Mouse (Mus musculus): Measurements from ENCODE around the gene Rtn4rl1. TPM values are rescaled to one million over a fixed set of nuclear protein-coding genes. Genes with fewer than 3 reads are reported as not detected.

Gene Rtn4rl1
- polyA plus RNA-seq, 1 experiment from 2014 or later, result 2.2 TPM

GRCm38 (mm10) chr11:75297631-75298030 is 104.0 kb downstream of the Rtn4rl1 start:
- Histone ChIP-seq H3K27me3 (replicated peaks) (no peaks in the 10 kb centered on the region), H3K9ac (no peak overlapping the region), H3K9me3 (no peaks in the 10 kb centered on the region), H3K4me3 (replicated peaks) (no peak overlapping the region), H3K36me3 (peaks cover 6% of the 10 kb centered on the region; the same call in 1 of the 2 replicates), H3K27ac (no peak overlapping the region), H3K4me2 (no peak overlapping the region), H3K4me1 (0 out of 2 replicates have a peak, but pooled peaks cover 3% of the 10 kb centered on the region)
- 67% methylated on average over 9 of the region's 9 CpGs for WGBS
- no peak for ATAC-seq (ENCODE audit: insufficient read depth, low FRiP score, low read depth)

- peaks cover 6% of the 10 kb centered on the region; the same call in 1 of the 2 replicates for H3K36me3 ChIP-seq
- H3K9ac ChIP-seq, result no peak overlapping the region
- H3K4me2 ChIP-seq, result no peak overlapping the region
- H3K9me3 ChIP-seq, result no peaks in the 10 kb centered on the region
- no peak overlapping the region for H3K27ac ChIP-seq
- no peak overlapping the region for H3K4me3 ChIP-seq (replicated peaks)
- ATAC-seq (ENCODE audit: insufficient read depth, low FRiP score, low read depth), result no peak
- WGBS, result 55% methylated on average over 11 of the region's 11 CpGs
- H3K27me3 ChIP-seq (replicated peaks), result no peaks in the 10 kb centered on the region
- 0 out of 2 replicates have a peak, but pooled peaks cover 3% of the 10 kb centered on the region for H3K4me1 ChIP-seq
These were observed 104.9 kb downstream of the Rtn4rl1 start for GRCm38 (mm10) chr11:75298491-75298890.

DNA sequence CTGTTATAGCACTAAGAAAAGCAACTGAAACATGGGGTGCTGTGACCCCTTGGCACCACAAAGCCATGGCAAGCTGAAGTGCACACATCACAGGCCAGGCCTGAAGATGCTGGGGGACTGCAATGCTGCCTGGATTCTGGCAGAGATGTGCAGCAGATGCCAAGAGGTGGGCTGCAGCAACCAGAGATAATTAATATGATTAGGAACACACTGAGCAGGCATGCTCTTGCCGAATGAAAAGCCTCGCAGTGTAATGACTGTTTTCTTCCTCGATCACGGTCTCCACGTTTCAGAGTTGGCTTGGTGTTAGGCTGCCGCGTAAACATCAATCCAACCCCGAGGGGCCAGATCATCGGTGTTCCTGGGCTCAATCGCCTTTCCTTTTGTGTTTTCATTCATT is 106.2 kb downstream of the Rtn4rl1 start:
- Histone ChIP-seq H3K9me3 (no peaks in the 10 kb centered on the region), H3K27me3 (replicated peaks) (no peaks in the 10 kb centered on the region), H3K36me3 (peaks cover 6% of the 10 kb centered on the region; the same call in 1 of the 2 replicates), H3K4me2 (no peak overlapping the region), H3K4me1 (no peaks in the 10 kb centered on the region), H3K4me3 (replicated peaks) (no peak overlapping the region), H3K9ac (no peak overlapping the region), H3K27ac (no peak overlapping the region)
- WGBS, result 81% methylated on average over 10 of the region's 10 CpGs
- ATAC-seq (ENCODE audit: insufficient read depth, low FRiP score, low read depth), result no peak

DNA sequence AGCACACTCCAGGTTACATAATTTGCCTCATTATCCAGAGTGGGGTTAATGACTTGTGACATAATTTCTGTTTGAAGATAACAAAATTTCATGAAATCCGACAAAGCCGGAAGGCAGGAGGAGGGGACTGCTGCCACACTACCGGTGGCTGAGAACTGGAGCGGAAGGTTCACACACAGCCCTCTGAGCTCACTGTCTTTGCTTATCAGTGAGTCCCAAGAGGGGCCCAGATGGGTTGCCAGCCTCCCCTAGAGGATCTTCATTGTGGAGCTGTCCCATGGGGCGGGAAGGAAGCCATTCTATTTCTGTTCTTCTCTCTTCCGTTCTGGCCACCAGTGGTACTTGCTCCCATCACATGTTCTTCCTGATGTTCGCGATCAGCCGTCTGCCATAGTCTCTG is 107.4 kb downstream of the Rtn4rl1 start:
- peaks cover 14% of the 10 kb centered on the region; the same call in 1 of the 2 replicates for H3K36me3 ChIP-seq
- no peaks in the 10 kb centered on the region for H3K4me1 ChIP-seq
- no peak overlapping the region for H3K9ac ChIP-seq
- no peak overlapping the region for H3K4me2 ChIP-seq
- H3K27ac ChIP-seq, result no peak overlapping the region
- 79% methylated on average over 9 of the region's 9 CpGs for WGBS
- ATAC-seq (ENCODE audit: insufficient read depth, low FRiP score, low read depth), result no peak
- no peaks in the 10 kb centered on the region for H3K9me3 ChIP-seq
- H3K27me3 ChIP-seq (replicated peaks), result no peaks in the 10 kb centered on the region
- H3K4me3 ChIP-seq (replicated peaks), result no peak overlapping the region

GRCm38 (mm10) chr11:75304797-75305196 is 111.2 kb downstream of the Rtn4rl1 start:
- Histone ChIP-seq H3K27me3 (replicated peaks) (no peaks in the 10 kb centered on the region), H3K36me3 (peaks cover 25% of the 10 kb centered on the region), H3K9me3 (no peaks in the 10 kb centered on the region), H3K4me2 (no peak overlapping the region), H3K27ac (no peak overlapping the region), H3K9ac (no peak overlapping the region), H3K4me3 (replicated peaks) (no peak overlapping the region), H3K4me1 (no peaks in the 10 kb centered on the region)
- ATAC-seq (ENCODE audit: insufficient read depth, low FRiP score, low read depth), result no peak
- whole genome bisulfite sequencing, result 81% methylated on average over 9 of the region's 9 CpGs

DNA sequence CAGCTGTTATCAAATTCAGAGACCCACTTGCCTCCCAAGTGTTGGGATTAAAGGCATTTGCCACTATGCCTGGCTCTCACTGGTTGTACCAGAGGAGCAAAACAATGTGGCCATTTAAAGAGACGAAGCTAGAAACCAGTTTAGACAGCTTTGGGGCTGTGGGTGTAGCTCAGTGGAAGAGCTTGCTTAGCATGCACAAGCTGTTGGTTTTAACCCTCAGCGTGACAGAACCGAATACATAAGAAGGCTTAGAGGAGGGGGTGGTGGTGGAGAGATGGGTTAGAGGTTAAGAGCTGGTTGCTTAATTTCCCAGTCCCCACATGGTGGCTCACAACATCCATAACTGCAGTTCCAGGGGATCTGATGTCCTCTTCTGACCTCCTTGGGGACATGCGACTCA is 115.1 kb downstream of the Rtn4rl1 start:
- ATAC-seq (ENCODE audit: insufficient read depth, low FRiP score, low read depth), result no peak
- H3K27ac ChIP-seq, result no peak overlapping the region
- no peak overlapping the region for H3K4me3 ChIP-seq (replicated peaks)
- no peak overlapping the region for H3K4me2 ChIP-seq
- H3K9me3 ChIP-seq, result no peaks in the 10 kb centered on the region
- peaks cover 39% of the 10 kb centered on the region for H3K36me3 ChIP-seq
- no peak overlapping the region for H3K9ac ChIP-seq
- WGBS, result 83% methylated on average over 4 of the region's 4 CpGs
- H3K4me1 ChIP-seq, result no peaks in the 10 kb centered on the region
- no peaks in the 10 kb centered on the region for H3K27me3 ChIP-seq (replicated peaks)

DNA sequence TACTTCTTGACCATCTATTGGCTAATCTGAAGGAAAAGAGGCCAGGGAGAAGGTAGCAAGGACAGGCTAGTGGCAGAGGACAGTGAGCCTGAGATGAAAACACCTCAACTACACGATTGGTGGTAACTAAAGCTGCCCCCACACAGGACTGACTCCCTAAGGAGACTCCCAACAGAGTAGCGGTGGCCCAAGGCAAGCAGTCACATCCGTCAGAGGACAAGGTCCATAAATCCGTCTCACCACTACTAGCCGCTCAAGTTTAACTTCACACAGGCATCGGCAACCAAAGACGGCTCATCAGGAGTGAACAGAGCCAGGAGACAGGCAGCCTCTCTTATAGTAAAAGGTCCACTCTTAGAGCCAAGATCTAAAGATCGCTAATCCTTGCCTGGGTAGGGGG is 117.2 kb downstream of the Rtn4rl1 start:
- 88% methylated on average over 8 of the region's 8 CpGs for WGBS
- Histone ChIP-seq H3K4me3 (replicated peaks) (no peak overlapping the region), H3K9me3 (no peaks in the 10 kb centered on the region), H3K27ac (no peak overlapping the region), H3K4me2 (no peak overlapping the region), H3K9ac (no peak overlapping the region), H3K4me1 (no peaks in the 10 kb centered on the region), H3K27me3 (replicated peaks) (no peaks in the 10 kb centered on the region), H3K36me3 (peaks cover 42% of the 10 kb centered on the region)
- no peak for ATAC-seq (ENCODE audit: insufficient read depth, low FRiP score, low read depth)

DNA sequence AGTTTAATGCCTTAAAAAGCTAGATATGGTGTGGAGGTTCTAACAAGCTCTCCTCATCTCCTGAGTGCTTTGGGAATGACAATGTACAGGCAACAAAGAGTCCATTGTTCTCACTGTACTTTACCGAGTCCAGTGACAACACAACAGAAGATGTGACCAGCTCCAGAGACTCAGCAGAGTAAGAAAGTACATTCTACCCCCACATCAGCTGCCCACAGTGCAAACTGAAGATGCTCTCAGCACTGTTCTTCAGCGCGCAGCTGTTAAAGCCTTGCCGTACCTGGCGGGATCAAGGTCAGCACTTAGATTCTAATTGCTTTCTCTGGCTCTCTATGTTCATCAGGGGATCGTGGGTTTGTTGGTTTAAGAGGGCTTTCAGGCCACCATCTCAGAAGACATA is 118.2 kb downstream of the Rtn4rl1 start:
- H3K9ac ChIP-seq, result no peak overlapping the region
- H3K9me3 ChIP-seq, result no peaks in the 10 kb centered on the region
- H3K4me3 ChIP-seq (replicated peaks), result no peak overlapping the region
- H3K27ac ChIP-seq, result no peak overlapping the region
- H3K36me3 ChIP-seq, result peaks cover 41% of the 10 kb centered on the region
- ATAC-seq (ENCODE audit: insufficient read depth, low FRiP score, low read depth), result no peak
- no peaks in the 10 kb centered on the region for H3K4me1 ChIP-seq
- 91% methylated on average over 6 of the region's 6 CpGs for WGBS
- H3K27me3 ChIP-seq (replicated peaks), result no peaks in the 10 kb centered on the region
- no peak overlapping the region for H3K4me2 ChIP-seq

DNA sequence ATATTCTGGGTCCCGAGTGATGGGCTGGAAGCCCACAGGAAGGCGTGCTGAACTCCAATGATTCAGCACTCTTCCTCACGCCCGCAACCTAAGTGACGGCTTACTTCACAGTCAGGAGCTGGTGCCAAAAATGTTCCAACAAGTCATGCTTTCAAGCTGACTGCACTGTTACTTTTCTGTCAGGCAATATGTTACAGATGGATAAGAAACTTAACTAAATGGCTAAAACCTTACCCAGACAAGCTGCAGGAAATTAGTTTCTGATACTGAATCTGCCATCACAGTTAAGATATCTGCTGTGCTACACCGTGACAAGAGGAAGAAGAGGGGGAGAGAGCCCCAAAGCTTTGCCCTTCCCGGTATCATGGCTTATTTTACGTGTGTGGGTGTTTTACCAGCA is 120.3 kb downstream of the Rtn4rl1 start:
- Histone ChIP-seq H3K4me3 (replicated peaks) (no peak overlapping the region), H3K9ac (no peak overlapping the region), H3K27ac (no peak overlapping the region), H3K27me3 (replicated peaks) (no peaks in the 10 kb centered on the region), H3K4me2 (no peak overlapping the region), H3K4me1 (no peaks in the 10 kb centered on the region), H3K9me3 (no peaks in the 10 kb centered on the region), H3K36me3 (peaks cover 30% of the 10 kb centered on the region)
- 88% methylated on average over 8 of the region's 8 CpGs for WGBS
- ATAC-seq (ENCODE audit: insufficient read depth, low FRiP score, low read depth), result no peak

MicroRNAs within 50 kb of the gene (microRNA counts, 519-probe panel; counts per million panel counts)
- 2,709 counts per million, percentile 66 among the panel's probes with 10 or more counts for microRNA mmu-miR-132
- not detected for microRNA mmu-miR-212

Small RNAs within 50 kb of the gene (microRNA-seq; reads per million reads assigned to microRNA genes)
- gene Mir132 (372 reads per million, percentile 64 among the genes with 10 or more reads in this experiment), gene Mir212 (29.7 reads per million, percentile 37 among the genes with 10 or more reads in this experiment)

Other genes starting within 250 kb of the Rtn4rl1 start
- gene Hic1, start 24.3 kb upstream of the Rtn4rl1 start, polyA plus RNA-seq (2015; fragmentation: Nextera tagmentation; extraction: Ambion mirVana), result 25.3 and 28.0 TPM in 2 replicates
- gene Ovca2, start 14.9 kb upstream of the Rtn4rl1 start, polyA plus RNA-seq (2015; fragmentation: Nextera tagmentation; extraction: Ambion mirVana), result 21.0 and 22.2 TPM in 2 replicates
- gene Dph1, start 2.5 kb upstream of the Rtn4rl1 start, polyA plus RNA-seq (2015; fragmentation: Nextera tagmentation; extraction: Ambion mirVana), result 18.4 and 21.3 TPM in 2 replicates
- gene Rpa1, start 154.5 kb downstream of the Rtn4rl1 start, polyA plus RNA-seq (2015; fragmentation: Nextera tagmentation; extraction: Ambion mirVana), result 98.5 and 101 TPM in 2 replicates
- gene Smyd4, start 154.7 kb downstream of the Rtn4rl1 start, polyA plus RNA-seq (2015; fragmentation: Nextera tagmentation; extraction: Ambion mirVana), result 10.9 and 11.4 TPM in 2 replicates
- gene Serpinf1, start 228.9 kb downstream of the Rtn4rl1 start, polyA plus RNA-seq (2015; fragmentation: Nextera tagmentation; extraction: Ambion mirVana), result 49.5 and 62.5 TPM in 2 replicates
- 50.0 and 64.1 TPM in 2 replicates for gene Serpinf2, start 245.8 kb downstream of the Rtn4rl1 start, polyA plus RNA-seq (2015; fragmentation: Nextera tagmentation; extraction: Ambion mirVana)